Mouse (Mus musculus) mature B cell (primary cell): ENCODE measurements around the gene Spag9.

Experiments
- in situ Hi-C: fragments of 300-500 bp; cut with MboI; formaldehyde crosslinking; loops from 2 replicates; pipeline ENCODE4 v1.14.3; 2019

Spag9 gene

DNA sequence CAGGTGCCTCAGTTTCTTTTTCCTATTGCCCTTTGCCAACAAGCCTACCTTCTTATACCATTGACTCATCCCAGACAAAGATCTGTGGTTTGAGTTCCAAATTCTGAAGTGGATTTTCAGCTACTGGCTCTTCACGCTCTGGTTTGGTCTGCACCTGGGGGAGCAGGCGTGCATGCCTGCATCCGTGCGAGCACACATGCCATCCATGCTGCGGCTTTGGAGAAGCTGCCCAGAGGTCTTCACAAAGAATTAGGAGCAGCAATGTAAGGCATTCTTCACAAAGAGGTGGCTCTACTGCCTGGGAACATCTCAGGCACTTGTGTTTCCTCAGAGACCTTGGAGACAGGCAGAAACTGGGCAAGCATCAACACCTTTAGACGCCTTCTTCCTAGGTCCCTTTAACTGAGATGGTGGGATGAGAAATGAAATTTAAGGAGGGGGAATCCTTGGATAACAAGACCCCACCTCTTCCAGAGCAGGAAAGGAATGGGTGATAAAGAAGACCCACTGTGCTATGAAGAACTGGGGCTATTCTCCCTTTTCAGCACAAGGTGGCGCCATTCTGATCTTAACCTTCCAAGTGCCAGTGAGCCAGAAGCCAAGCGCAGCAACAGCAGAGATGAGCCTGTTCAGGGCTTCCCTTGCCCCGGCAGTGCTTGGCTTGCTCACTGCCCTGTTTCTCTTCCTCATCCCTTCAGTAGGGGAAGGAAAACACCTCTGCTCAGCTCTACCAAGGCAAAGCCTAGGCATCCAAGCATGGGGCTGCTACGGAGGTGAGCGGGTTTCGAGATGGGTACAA, 133.6 kb downstream of the Spag9 start:
- in situ Hi-C loops = loop anchor here (5.0 kb wide), 2 partner anchors 93 to 143 kb away; no protein-coding TSS in a partner anchor

DNA sequence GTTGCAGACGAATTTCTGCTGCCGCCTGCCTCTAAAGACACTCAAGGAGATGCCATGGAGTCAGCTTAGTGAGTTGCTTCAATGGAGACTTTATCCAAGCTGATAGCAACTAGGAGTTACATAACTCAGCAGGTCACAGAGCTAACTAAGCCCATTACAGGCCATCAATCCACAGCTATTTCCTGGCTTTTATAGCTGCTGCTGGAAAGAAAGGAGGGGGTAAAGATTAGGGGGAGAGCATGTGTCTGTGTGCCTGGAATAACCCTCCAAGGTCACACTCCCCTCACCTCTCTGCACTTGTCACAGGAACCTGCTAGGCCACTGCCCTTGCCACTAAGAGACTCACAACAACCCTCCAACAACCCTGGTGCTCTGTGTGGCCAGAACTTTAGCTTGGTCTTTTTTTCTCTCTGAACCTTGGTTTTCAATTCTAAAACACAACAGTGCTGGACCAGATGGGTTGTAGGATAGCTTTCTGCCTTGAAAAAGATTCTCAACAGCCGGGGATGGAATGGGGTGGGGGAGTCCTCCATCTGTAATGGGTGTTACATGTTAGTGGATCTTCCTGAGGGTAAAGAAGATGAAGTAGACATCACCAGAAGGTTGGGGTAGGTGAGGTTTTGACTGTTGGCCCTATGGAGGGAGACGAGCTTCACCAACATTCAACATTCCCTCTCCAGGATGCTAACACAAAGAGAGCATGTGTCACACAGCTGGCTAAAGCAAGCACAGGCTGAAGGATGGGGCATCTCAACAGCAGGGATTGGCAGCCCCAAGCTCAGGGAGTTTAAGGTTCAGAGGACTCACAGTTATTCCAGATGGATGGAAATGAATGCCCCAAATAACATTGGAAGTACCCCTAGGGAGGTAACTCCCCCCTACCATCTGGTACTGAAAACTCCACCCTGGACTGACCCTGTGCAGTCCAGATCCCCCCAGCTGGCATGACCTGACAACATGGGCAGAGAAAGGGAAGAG, 134.5 kb downstream of the Spag9 start:
- in situ Hi-C loops = loop anchor here (5.0 kb wide), 2 partner anchors 92 to 142 kb away; no protein-coding TSS in a partner anchor

DNA sequence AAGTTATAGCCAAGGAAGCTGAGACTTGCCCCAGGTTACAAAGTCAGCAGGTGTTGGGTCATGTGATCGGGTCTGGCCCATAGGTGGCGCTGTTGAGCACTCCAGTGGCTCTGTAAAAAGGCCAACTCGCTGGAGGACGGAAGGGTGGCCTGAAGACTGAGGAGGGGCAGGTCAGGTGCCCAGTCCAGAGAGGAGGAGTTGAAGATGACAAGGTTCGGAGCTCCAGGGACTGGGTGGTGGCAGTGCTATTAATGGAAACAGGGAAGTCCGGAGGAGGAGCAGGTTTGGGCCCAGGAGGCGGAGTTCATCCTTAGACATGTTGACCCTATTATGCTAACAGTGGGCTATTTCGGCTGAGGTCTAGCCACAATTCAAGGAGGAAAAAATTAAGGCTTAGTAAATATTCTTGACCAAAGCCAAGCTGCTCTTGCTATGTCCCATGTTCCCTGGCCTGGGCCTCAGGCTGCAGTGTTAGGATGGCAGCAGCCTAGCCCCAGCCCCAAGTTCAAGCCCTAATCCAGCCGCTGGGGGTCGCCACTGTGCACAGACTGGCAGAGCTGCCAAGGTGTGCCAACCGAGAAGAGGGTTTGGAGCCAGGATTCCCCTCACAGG, 137.6 kb downstream of the Spag9 start:
- in situ Hi-C loops = loop anchor here (5.0 kb wide), 2 partner anchors 89 to 139 kb away; no protein-coding TSS in a partner anchor

DNA sequence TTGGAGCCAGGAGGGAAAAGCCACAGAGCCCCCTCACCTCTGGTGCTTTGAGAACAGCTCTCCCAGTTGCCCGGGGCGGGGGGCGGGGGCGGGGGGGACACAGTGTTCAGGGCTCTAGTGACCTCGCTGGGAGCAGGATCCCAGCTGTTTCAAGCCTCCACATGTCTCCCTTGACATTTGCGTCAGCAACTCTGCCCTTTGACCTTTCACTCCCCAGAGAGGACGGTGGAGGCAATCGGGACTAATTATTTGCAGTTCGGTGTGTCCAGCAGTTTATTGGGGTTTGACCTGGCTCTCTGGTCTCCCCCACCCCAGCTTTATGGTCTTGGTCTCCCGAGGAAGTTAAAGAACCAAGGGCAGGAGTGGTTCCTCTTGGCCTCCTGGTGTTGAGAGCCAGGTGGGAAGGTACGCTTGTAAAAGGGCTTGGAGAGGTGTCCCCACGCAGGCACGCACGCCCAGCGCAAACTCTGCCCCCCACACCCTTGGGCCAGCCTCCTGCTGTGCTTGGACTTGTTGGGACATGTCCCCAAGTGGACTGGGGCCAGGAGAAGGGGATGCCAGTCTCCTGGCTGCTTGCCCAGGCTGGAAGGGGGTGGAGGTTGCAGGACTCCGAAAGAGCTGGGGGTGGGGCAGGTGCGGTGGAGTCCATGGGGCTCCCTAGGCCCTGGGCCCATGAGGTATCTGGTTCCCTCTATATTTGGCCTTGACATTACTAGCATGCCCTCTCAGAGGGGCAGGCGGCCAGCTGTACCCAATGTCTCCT, 138.4 kb downstream of the Spag9 start:
- in situ Hi-C loops = loop anchor here (5.0 kb wide), 2 partner anchors 88 to 138 kb away; no protein-coding TSS in a partner anchor

DNA sequence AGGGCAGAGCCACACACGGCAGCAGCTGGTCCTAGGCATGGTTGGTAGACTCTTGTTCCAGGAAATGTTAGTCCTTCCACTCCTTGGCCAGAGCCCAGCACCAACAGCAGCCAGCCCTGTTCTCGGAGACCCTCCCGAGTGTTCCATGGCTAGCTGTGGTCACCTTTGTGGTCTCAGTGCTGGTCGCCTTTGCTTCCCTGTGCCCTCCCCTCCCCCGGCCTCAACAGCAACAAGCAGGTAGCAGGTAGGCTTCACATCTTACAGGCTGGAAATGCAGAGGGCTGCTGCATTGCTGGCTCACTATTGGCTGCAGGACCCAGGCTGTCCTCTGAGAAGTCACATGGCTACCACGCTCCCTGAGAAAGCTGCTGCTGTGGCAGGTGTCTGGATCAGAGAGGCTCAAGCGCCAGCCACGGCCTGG, 139.7 kb downstream of the Spag9 start:
- in situ Hi-C loops = no loop called here

DNA sequence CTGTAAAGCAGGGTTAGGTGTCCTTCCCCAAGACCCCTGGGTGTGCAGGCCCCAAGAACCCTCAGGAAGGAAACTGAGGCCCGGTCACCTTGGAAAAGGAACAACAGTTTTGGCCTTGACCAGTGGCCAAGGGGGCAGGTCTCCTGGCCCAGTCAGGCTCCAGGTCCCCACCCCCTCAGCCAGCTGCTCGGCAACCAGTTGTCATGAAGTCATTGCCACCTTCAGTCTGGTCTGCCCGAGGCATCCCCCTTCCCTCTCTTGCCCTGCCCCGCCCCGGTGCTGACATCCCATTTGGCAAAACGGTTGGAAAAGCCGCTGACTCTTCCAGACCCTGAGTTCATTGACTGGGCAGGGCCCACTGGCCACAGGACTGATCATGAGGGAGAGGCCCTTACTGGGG, 140.8 kb downstream of the Spag9 start:
- in situ Hi-C loops = no loop called here

DNA sequence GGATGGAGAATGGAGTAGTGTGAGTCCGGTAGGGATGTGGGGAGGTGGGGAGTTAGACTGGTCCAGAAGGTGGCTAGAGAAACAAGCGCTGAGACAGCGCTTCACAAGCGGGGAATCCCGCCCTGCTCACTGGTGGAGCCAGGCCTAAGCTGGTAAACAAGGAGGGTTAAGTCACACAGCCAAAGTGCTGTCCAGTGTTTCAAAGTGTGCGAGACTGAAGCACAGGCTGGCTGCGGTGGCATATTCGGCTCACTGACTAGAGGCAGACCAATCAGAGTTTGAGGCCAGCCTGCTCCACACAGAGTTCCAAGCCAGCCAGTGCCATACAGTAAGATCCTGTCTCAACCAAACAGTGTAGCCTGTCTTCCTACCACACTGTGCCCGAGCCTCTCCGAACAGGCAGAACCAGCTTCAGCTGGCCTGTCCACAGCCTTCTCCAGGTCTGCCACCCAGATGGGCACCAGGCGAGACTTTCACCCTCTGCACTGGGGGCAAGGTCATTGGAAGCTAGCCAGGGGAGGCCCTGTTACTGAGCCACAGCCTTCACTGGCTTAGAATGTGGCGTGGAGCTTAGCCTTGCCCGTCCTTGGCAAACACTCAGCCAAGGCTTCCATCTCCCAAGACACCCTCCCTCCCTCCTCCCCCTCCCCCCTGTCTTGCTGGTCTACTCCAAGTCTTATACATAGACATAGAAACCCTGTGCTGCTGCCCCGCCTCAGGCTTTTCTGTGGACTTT, 141.6 kb downstream of the Spag9 start:
- in situ Hi-C loops = no loop called here

DNA sequence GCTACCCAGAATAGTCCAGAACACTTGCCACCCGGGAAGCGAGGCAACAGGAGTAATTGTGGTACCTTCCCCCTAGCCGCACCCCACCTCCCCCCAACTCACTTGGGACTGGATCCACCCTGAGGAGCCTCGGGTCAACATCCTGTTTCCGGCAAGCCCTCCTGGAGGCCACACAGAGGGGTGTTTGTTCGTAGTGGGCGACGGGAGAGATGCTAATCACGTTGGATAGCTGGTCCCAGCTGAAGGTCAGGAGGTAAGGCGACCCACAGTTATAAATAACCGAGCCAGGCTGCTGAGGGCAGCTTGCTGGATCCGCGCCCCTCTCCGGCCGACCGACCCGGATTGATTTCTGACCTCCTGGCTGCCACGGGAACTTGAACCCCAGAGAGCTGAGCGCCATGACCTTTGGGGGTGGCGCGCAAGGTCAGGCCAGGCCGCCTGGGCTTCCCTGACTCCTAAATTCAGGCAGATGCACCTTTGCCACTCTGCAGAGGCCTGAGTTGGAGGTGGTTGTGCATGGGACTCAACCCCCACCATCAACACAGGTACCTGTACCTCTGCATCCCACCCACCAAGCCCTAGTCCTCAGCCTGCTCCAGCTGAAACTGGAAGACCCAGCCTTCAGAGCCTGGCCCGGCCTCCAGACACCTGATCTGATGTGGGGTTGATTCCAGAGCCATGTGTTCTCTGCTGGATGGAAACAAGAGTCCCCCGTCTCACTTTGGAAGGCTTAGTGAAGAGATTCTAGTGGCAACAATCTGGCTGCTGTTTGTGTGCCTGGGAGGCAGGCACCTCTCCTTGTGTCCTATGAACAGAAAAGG, 142.7 kb downstream of the Spag9 start:
- in situ Hi-C loops = no loop called here

DNA sequence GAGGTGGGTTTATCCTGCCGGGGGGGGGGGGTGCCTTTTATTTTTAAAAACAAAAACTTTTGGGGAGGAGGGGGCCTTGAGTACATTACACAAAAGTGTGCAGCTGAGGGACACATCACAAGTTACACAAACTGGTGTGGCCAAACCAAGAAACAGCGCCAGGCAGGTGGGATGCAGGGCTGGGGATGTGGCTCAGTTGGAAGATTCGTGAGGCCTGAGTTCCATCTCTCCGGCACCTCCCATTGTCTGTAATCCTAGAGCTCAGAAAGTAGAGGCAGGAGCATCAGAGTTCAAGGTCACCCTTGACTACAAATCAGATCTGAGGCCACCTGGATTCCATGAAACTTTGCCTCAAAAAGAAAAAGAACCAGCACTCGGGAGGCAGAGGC, 143.3 kb downstream of the Spag9 start:
- in situ Hi-C loops = no loop called here

DNA sequence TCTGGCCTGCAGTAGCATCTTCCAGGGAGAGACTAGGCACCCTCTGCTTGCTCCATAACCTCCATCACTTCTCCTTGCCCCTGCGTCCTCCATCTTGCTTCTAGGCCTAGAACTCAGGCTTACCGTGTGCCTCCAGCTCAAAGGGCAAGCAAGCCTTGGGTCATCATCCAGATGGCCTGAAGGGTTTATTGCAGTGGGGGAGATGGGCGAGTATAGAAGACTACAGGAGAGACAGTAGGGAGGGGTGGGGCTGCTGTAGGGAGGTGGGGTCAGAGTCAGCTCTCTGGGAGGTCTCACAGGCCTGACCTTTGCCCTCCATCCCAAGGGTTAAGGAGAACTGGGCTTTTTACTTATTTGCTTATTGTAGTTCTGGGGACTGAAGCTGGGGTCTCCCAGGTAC, 144.6 kb downstream of the Spag9 start:
- in situ Hi-C loops = no loop called here

DNA sequence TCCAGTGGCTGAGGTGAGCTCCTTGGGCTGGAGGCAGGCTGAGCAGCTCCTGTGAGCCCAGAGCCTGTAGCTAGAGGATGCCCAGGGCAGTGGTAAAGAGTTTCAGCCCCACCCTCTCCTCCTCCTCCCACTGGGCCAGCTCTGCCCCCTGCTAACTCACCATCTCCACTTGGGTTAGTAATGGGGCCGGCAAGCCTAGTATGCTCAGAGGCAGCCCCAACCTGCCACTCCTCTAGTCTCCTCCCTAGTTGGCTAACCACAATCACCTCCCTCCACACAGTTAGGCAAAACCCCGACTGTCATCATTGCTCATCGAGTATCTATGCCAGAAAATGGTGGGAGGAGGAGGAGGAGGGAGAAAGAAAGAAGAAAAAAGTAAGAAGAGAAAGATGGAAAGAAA, 145.7 kb downstream of the Spag9 start:
- in situ Hi-C loops = no loop called here

DNA sequence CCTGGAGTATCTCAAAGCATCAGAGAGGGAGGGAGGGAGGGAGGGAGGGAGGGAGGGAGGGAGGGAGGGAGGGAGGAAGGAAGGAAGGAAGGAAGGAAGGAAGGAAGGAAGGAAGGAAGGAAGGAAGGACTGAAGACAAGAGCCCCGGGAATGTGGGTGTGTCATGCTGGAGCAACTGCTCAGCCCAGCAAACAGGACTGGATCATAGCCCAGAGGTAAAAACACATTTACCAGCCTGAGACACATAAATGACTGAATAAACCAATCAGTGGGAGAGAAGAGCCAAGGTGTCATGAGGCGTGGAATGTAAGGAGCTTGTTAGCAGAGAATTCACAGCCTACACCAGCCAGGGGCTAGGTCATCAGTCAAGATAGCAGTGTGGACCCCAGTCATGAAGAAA, 147.4 kb downstream of the Spag9 start:
- in situ Hi-C loops = no loop called here

DNA sequence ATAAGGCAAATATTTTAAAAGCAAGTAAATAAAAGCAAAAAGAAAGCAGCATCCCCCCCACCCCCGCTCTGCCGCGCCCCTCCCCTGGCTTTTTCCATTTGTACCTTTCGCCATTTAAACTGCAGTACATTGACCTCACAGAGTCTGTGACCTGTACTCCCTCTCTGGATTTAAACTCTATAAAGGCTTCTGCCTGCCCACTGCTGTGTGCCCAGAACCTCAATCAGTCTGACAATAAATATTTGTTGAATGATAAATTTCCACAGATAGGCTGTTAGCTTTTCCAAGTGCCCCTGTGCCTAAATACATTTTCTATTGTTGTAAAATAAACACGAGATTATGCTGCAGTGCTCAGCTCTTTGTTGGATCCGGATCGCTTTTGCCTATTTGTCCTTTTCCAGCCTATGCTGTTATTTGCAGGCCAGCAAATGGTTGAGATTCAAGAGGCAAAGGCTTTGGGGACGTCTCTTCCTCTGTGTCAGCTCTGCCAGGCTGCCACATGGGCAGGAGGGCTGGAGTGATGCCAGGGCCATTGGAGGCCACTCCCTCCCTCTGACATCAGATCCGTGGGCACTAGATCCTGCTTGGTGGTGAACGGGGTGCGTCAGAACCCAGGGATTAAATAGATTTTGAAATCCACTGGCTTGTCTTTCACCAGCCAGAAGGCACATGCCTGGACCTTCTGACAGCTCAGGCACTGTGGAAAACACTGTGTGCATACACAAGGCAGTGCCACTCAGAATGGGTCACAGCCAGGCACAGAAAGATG, 149.1 kb downstream of the Spag9 start:
- in situ Hi-C loops = no loop called here

DNA sequence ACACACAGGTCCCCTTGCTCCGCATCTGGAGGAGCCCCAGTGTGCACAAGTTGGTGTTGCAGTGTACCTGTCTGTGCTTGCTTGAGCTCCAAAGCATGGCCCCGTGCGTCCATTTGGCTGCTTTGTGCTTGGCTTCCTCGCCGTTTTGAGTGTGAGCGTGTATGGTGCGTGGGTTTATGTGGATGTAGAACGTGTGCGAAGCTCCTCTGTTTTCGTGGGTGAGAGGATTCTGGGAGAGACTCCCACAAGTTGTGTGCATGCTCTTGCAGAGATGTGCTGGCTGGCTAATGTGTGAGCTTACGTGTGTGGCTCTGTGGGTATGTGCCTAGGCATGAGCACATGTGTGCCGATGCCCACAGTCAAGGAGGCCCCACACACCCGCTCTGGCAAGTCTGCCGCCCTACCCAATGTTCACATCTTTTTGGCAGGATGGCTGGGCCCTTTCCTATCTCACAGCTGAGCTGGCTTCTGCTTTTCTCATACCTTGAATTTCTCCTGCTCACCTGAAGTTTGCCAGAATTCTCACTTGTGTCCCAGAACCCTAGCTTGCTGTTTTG, 150.2 kb downstream of the Spag9 start:
- in situ Hi-C loops = no loop called here

DNA sequence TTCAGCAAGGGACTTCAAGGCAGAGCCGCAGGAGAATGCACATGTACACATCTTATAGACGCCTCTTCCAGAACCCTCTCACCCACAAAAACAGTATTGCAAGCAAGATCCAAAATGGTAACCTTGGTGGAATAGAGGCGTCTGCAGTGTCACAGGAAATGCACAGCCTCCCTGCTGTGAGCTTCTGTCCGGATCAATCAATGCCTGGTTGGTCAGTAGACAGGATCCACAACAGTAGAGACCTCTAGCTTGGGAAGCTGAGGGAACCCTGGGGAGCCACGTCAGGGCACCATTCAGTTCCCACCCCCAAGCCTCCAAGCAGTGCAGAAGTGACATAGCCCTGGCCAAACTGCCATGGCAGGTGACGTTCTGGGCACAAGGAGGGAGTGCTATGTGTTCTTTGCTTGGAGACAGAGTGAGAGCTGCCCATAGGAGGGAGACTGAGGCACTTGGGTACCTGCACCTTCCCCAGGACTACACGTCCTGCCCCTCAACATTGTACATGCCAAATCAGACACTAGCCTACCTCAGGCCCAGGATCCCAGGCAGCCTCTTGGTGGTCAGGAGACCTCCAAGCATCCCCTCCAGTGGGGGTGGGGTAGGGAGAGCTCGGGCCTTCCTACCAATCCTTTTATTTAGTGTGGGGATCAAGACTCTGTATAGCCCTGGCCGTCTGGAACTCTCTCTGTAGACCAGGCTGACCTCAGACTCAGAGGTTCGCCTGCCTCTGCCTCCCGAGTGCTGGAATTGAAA, 151.0 kb downstream of the Spag9 start:
- in situ Hi-C loops = no loop called here

DNA sequence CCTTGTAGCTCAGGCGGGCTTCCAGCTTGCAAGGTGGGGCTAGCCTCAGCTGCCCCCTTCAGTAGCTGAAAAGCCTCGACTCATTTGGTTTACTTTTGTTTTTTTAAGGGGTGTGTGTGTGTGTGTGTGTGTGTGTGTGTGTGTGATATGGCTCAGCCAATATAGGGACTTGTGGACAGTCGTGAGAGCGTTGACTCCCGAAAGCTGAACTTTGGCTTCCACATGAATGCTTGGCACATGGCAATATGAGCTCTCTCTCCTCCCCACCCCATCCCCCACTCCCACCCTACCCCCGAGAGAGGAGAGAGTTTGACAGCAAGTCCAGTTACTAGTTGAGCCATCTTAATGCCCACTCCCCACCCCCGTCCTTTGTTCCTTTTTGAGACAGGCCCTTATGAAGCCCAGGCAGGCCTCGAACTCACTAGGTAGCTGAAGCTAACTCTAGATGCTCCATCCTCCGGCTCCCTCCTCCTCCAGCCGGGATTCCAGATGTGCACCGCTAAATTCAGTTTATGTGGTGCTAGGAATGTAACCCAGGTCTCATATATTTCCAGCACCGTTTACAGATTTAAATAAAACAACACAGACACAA, 152.3 kb downstream of the Spag9 start:
- in situ Hi-C loops = no loop called here

DNA sequence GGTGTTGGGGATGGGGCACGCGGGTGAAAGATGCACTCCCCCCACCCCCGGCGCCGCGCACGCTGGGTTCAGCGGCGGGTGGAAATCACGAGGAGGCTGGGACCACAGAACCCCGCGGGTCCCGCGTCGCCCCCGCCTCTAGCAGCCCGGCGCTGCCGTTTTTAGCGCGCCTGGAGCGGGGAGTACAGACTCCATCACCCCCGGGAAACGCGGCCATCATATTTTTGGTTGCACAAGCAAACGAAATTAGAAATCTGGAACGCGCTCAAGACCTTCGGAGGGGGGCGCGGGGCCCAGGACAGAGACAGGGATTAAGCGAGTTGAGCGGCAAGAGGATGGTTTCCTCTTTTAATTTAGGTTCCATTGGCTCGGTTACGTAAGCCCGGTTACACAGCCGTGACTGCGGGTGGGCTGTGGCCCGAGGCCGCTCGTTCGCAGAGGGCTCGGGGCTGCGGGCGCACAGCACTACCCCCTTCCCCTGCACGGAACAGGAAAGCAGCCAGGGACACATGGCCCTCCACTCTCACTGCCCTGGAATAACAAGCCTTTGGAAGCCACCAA, 153.1 kb downstream of the Spag9 start:
- in situ Hi-C loops = no loop called here
